Mouse (Mus musculus): ENCODE data around the gene Rae1.

The Rae1 gene

GRCm38 (mm10) chr2:173048041-173048745, 48.3 kb downstream of the Rae1 start:
- DNase-seq (ENCODE audit: low spot score in 2 of 2): no peak

- no peak for DNase-seq (ENCODE audit: low spot score in 2 of 2)
Measured at GRCm38 (mm10) chr2:173049231-173049630, 49.3 kb downstream of the Rae1 start.

GRCm38 (mm10) chr2:173049817-173050216, 49.9 kb downstream of the Rae1 start:
- DNase-seq (ENCODE audit: low spot score in 2 of 2): no peak

- no peak for DNase-seq (ENCODE audit: low spot score in 2 of 2)
Measured at GRCm38 (mm10) chr2:173050604-173051382, 50.9 kb downstream of the Rae1 start.

GRCm38 (mm10) chr2:173052881-173053280, 53.0 kb downstream of the Rae1 start:
- no peak for DNase-seq (ENCODE audit: low spot score in 2 of 2)

- DNase-seq (ENCODE audit: low spot score in 2 of 2): no peak
Measured at GRCm38 (mm10) chr2:173053846-173054245, 53.9 kb downstream of the Rae1 start.

GRCm38 (mm10) chr2:173056303-173056881, 56.5 kb downstream of the Rae1 start:
- DNase-seq (ENCODE audit: low spot score in 2 of 2): no peak

- no peak for DNase-seq (ENCODE audit: low spot score in 2 of 2)
Measured at GRCm38 (mm10) chr2:173056882-173057315, 57.0 kb downstream of the Rae1 start.

- no peak for DNase-seq (ENCODE audit: low spot score in 2 of 2)
Measured at GRCm38 (mm10) chr2:173057623-173058022, 57.7 kb downstream of the Rae1 start.

GRCm38 (mm10) chr2:173058263-173058662, 58.3 kb downstream of the Rae1 start:
- no peak for DNase-seq (ENCODE audit: low spot score in 2 of 2)

GRCm38 (mm10) chr2:173060450-173060849, 60.5 kb downstream of the Rae1 start:
- no peak for DNase-seq (ENCODE audit: low spot score in 2 of 2)

GRCm38 (mm10) chr2:173061443-173062351, 61.8 kb downstream of the Rae1 start:
- DNase-seq (ENCODE audit: low spot score in 2 of 2): no peak

GRCm38 (mm10) chr2:173063219-173063618, 63.3 kb downstream of the Rae1 start:
- no peak for DNase-seq (ENCODE audit: low spot score in 2 of 2)

- DNase-seq (ENCODE audit: low spot score in 2 of 2): no peak
Measured at GRCm38 (mm10) chr2:173064864-173065263, 64.9 kb downstream of the Rae1 start.
